Mouse (Mus musculus): ENCODE measurements around the gene Supv3l1.

DNA sequence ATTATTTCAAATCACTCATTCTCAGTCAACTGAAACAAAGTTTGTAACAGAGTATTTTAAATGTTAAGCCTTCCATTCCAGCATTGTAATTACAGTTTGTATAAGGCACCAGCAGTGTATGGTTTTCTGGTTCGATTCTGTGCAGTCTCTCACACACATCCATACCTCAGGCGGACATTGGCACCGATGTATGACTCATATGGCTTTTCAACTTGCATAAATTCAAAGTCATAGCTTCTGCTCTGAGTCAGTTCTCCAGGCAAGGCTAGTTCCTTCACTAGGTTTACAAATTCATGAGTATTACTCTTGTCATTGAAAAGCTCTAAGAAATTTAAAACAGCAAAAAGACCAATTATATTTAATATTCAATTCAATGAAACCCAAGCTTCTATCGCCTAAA is 20.2 kb upstream of the Supv3l1 start:
- no peak for TF ChIP-seq EP300 (IDR thresholded peaks at IDR 0.05; ENCODE audit: low read depth)
- TF ChIP-seq CTCF (IDR thresholded peaks at IDR 0.05; ENCODE audit: low read depth) = no peak

Data from liver, postnatal 0 days (tissue).